Mouse (Mus musculus) cerebellum, adult 2 months (tissue): ENCODE results near the gene Elmo3.

Source experiments
- CTCF ChIP-seq: fragments of 200-500 bp; IDR thresholded peaks from 2 replicates; pipeline ENCODE4 v1.5.1; 2011; ENCODE audit warnings: low read depth, mild to moderate bottlenecking, control low read depth, low read length, moderate library complexity, borderline replicate concordance; ENCODE audit not compliant: insufficient read depth
- POLR2A ChIP-seq: fragments of 200-500 bp; IDR thresholded peaks from 2 replicates; pipeline ENCODE4 v1.6.1; 2011; ENCODE audit warnings: low read length, control low read depth, borderline replicate concordance; ENCODE audit not compliant: insufficient read depth

- no peak for TF ChIP-seq POLR2A
- TF ChIP-seq CTCF = no peak
Measured at GRCm38 (mm10) chr8:105295256-105295655, 10.1 kb upstream of the Elmo3 start.
